Comparison of ENCODE assay signal across 15 mouse cellular contexts in genomic region chr7:3198884-3199283, GRCm38 (mm10). TPM values are rescaled to one million over a fixed set of nuclear protein-coding genes. Genes with fewer than 3 reads are reported as not detected.
DNase-seq lines count a peak whose midpoint lies in the region; ATAC-seq and TF ChIP-seq lines count a peak whose summit lies in the region.
"Had no signal": no experiment of that assay in that cellular context is flagged by ENCODE, and none has a peak within 500 bp of the region (broad histone marks: within the 10 kb centered on the region; RNA-seq: fewer than 3 reads in every experiment).

No protein-coding gene starts in this region.

- 45% methylated on average over 11 of the region's 11 CpGs for WGBS in limb, embryonic 11.5 days

- H3K9ac ChIP-seq in limb, embryonic 11.5 days (ENCODE audit: low read length) = no peak overlapping the region
- H3K9ac ChIP-seq: embryonic facial prominence, embryonic 12.5 days had no signal

- TF ChIP-seq CTCF in gastrocnemius, adult 2 months (IDR thresholded peaks at IDR 0.05) = 0 out of 2 replicates have a peak, but pooled peaks have one; percentile 7

- H3K4me1 ChIP-seq in limb, embryonic 11.5 days (ENCODE audit: control insufficient read depth, insufficient read depth, low read length) = no peaks in the 10 kb centered on the region
- H3K4me1 ChIP-seq: embryonic facial prominence, embryonic 12.5 days had no signal

- intact Hi-C loops in gastrocnemius, adult 2 months (cut with DNase I) = no loop called here
- intact Hi-C loops in left cerebral cortex, postnatal 4 days (cut with DNase I) = no loop called here
- intact Hi-C loops in gastrocnemius, postnatal 14 days (cut with DNase I; ENCODE audit: low total_unique reads) = no loop called here

- no peak for ATAC-seq in limb, embryonic 11.5 days (ENCODE audit: insufficient number of reproducible peaks, low FRiP score, low TSS enrichment, low read depth)
- no peak for ATAC-seq in inflammation-experienced regulatory T-cells, adult 6 months
- ATAC-seq: hindbrain, postnatal 0 days had no signal

- no peaks in the 10 kb centered on the region; the same call in 1 of the 2 replicates for H3K9me3 ChIP-seq in limb, embryonic 11.5 days (ENCODE audit: control insufficient read depth, low read length)
- H3K9me3 ChIP-seq: embryonic facial prominence, embryonic 12.5 days had no signal

- H3K4me3 ChIP-seq in gastrocnemius, adult 2 months = no peak overlapping the region
- H3K4me3 ChIP-seq in limb, embryonic 11.5 days (ENCODE audit: low read depth, low read length) = no peak overlapping the region
- H3K4me3 ChIP-seq: embryonic facial prominence, embryonic 12.5 days had no signal

- no peaks in the 10 kb centered on the region for H3K27me3 ChIP-seq in limb, embryonic 11.5 days (ENCODE audit: control insufficient read depth, insufficient read depth, low read length)
- H3K27me3 ChIP-seq: embryonic facial prominence, embryonic 12.5 days had no signal

- H3K27ac ChIP-seq in gastrocnemius, adult 2 months = no peak overlapping the region
- H3K27ac ChIP-seq in limb, embryonic 11.5 days (replicated peaks; ENCODE audit: low read depth, low read length) = no peak overlapping the region
- H3K27ac ChIP-seq: embryonic facial prominence, embryonic 12.5 days; hindbrain, postnatal 0 days had no signal

- H3K4me2 ChIP-seq in limb, embryonic 11.5 days (ENCODE audit: low read depth, severe bottlenecking) = no peak overlapping the region
- H3K4me2 ChIP-seq: embryonic facial prominence, embryonic 12.5 days had no signal

- DNase-seq in gastrocnemius, adult 2 months = no peak
- DNase-seq in gastrocnemius, postnatal 10 days = no peak
- DNase-seq in thymus, postnatal 4 days = peak; percentile 22
- no peak for DNase-seq in thymus, postnatal 10 days (ENCODE audit: low spot score in 2 of 2)
- DNase-seq in limb, embryonic 11.5 days (ENCODE audit: low spot score) = peak; percentile 33
- no peak for DNase-seq in left cerebral cortex, postnatal 4 days
- DNase-seq in gastrocnemius, postnatal 14 days = no peak
- DNase-seq: layer of hippocampus, postnatal 36 days had no signal

- no peaks in the 10 kb centered on the region for H3K36me3 ChIP-seq in limb, embryonic 11.5 days (ENCODE audit: control insufficient read depth, insufficient read depth, low read length)
- H3K36me3 ChIP-seq: embryonic facial prominence, embryonic 12.5 days had no signal

RNA-seq across cellular contexts. Expression of gene AU018091, which starts 29.9 kb away (rescaled TPM):
- total RNA-seq in gastrocnemius, adult 2 months (2021) = not detected
- total RNA-seq in gastrocnemius, postnatal 10 days (2021) = not detected
- polyA plus RNA-seq in limb, embryonic 11.5 days (2014; fragmentation: Nextera tagmentation; extraction: Ambion mirVana) = 0.21 and 0.27 TPM in 2 replicates
- not detected for polyA plus RNA-seq in inflammation-experienced regulatory T-cells, adult 6 months (2017; shearing (Covaris generic))
- total RNA-seq in left cerebral cortex, postnatal 4 days (2021) = not detected
- not detected for total RNA-seq in gastrocnemius, postnatal 14 days (2021)
- total RNA-seq: adrenal gland, postnatal 4 days; hindbrain, postnatal 0 days; layer of hippocampus, postnatal 36 days had no signal
- polyA plus RNA-seq: gonadal fat pad, adult 2 months; hindbrain, postnatal 0 days; lung, embryonic 16.5 days; neural tube, embryonic 11.5 days had no signal

RNA-seq across cellular contexts. Expression of gene Nlrp12, which starts 50.7 kb away (rescaled TPM):
- not detected for total RNA-seq in gastrocnemius, adult 2 months (2021)
- total RNA-seq in gastrocnemius, postnatal 10 days (2021) = under 1 TPM in 1 of 2 experiments, not detected in 1; 0.09 TPM
- polyA plus RNA-seq in limb, embryonic 11.5 days (2014; fragmentation: Nextera tagmentation; extraction: Ambion mirVana) = not detected in 2 replicates
- not detected for polyA plus RNA-seq in inflammation-experienced regulatory T-cells, adult 6 months (2017; shearing (Covaris generic))
- total RNA-seq in left cerebral cortex, postnatal 4 days (2021) = under 1 TPM; 0.06 to 0.08 TPM
- total RNA-seq in gastrocnemius, postnatal 14 days (2021) = not detected
- polyA plus RNA-seq: neural tube, embryonic 11.5 days had no signal

Comparison
In these comparisons a context has a peak if more than half of its experiments do, and no peak if none do; other contexts are left out.
1. DNase-seq: peak in thymus, postnatal 4 days (single experiment) and limb, embryonic 11.5 days (single experiment); none in gastrocnemius, adult 2 months (single experiment), gastrocnemius, postnatal 10 days (single experiment), thymus, postnatal 10 days (0 of 2), left cerebral cortex, postnatal 4 days (single experiment) and gastrocnemius, postnatal 14 days (single experiment).